In genomic region chr6:24527155-24528063, GRCm38 (mm10) we compare ENCODE assay signal across 8 mouse cellular contexts. TPM values are rescaled to one million over a fixed set of nuclear protein-coding genes. Genes with fewer than 3 reads are reported as not detected.
DNase-seq lines count a peak whose midpoint lies in the region; ATAC-seq and TF ChIP-seq lines count a peak whose summit lies in the region.

Gene Ndufa5, minus strand, starts transcription at chr6:24528013.

- peak within 1 kb of the TSS; percentile 73 for H3K4me2 ChIP-seq in heart, embryonic 15.5 days
- peak within 1 kb of the TSS; percentile 86 for H3K4me2 ChIP-seq in liver, embryonic 14.5 days (ENCODE audit: low read depth)
- H3K4me2 ChIP-seq in neural tube, embryonic 11.5 days (ENCODE audit: low read depth) = peak within 1 kb of the TSS; percentile 74
- peak within 1 kb of the TSS; percentile 88 for H3K4me2 ChIP-seq in stomach, postnatal 0 days (replicated peaks; ENCODE audit: low read depth)

- H3K9me3 ChIP-seq in forebrain, embryonic 10.5 days = no peaks in the 10 kb centered on the region
- H3K9me3 ChIP-seq in heart, embryonic 15.5 days (replicated peaks) = no peaks in the 10 kb centered on the region
- no peaks in the 10 kb centered on the region for H3K9me3 ChIP-seq in liver, embryonic 14.5 days (ENCODE audit: control insufficient read depth, low read length)
- H3K9me3 ChIP-seq in neural tube, embryonic 11.5 days (ENCODE audit: control insufficient read depth, low read length) = no peaks in the 10 kb centered on the region
- H3K9me3 ChIP-seq in stomach, postnatal 0 days (ENCODE audit: control insufficient read depth, low read length) = no peaks in the 10 kb centered on the region

- TF ChIP-seq EP300 in liver, embryonic 14.5 days (IDR thresholded peaks at IDR 0.05; ENCODE audit: low read depth) = no peak
- TF ChIP-seq EP300 in stomach, postnatal 0 days (optimal IDR thresholded peaks at IDR 0.05) = no peak

- WGBS in forebrain, embryonic 10.5 days = under 1% methylated on average over 53 of the region's 53 CpGs
- under 1% methylated on average over 53 of the region's 53 CpGs for WGBS in heart, embryonic 15.5 days
- WGBS in liver, embryonic 14.5 days (ENCODE audit: insufficient replicate concordance) = under 1% methylated on average over 53 of the region's 53 CpGs
- under 1% methylated on average over 53 of the region's 53 CpGs for WGBS in neural tube, embryonic 11.5 days
- WGBS in stomach, postnatal 0 days = under 1% methylated on average over 53 of the region's 53 CpGs

- H3K4me1 ChIP-seq in forebrain, embryonic 10.5 days = peaks cover 27% of the 10 kb centered on the region
- H3K4me1 ChIP-seq in heart, embryonic 15.5 days (replicated peaks) = peaks cover 36% of the 10 kb centered on the region
- peaks cover 5 to 16% of the 10 kb centered on the region in 2 experiments; a peak in 3 of 4 replicates for H3K4me1 ChIP-seq in liver, embryonic 14.5 days (replicated peaks; ENCODE audit: control insufficient read depth in 2 of 2, insufficient read depth in 2 of 2, low read length in 1 of 2)
- H3K4me1 ChIP-seq in neural tube, embryonic 11.5 days (ENCODE audit: control insufficient read depth, insufficient read depth, low read length) = no peaks in the 10 kb centered on the region; the same call in 1 of the 2 replicates
- peaks cover 4% of the 10 kb centered on the region for H3K4me1 ChIP-seq in stomach, postnatal 0 days (replicated peaks; ENCODE audit: control insufficient read depth, insufficient read depth)

- H3K4me3 ChIP-seq in forebrain, embryonic 10.5 days = peak within 1 kb of the TSS; percentile 82
- H3K4me3 ChIP-seq in heart, embryonic 15.5 days = peak within 1 kb of the TSS; percentile 66
- H3K4me3 ChIP-seq in liver, embryonic 14.5 days (ENCODE audit: insufficient read depth in 1 of 2, low read depth in 2 of 2, low read length in 2 of 2) = peak within 1 kb of the TSS; percentile 90 to 96
- peak within 1 kb of the TSS; percentile 60 for H3K4me3 ChIP-seq in neural tube, embryonic 11.5 days (ENCODE audit: low read depth, low read length)
- H3K4me3 ChIP-seq in stomach, postnatal 0 days (ENCODE audit: low read depth, low read length) = peak within 1 kb of the TSS; percentile 63

- peak; percentile 86 to 89 for DNase-seq in CD8-positive naive resting alpha-beta T cell, adult 2 months (ENCODE audit: low read depth in 2 of 2, low spot score in 2 of 2)
- peak; percentile 96 for DNase-seq in c-Kit-positive CD71-negative TER-119-negative erythroid progenitor cells, embryonic 14.5 days (ENCODE audit: low read depth)
- DNase-seq in forebrain, embryonic 10.5 days (ENCODE audit: extremely low spot score, low spot score) = peak; percentile 91
- DNase-seq in kidney, postnatal 25 days = peak; percentile 95 to 98
- DNase-seq in liver, embryonic 14.5 days (ENCODE audit: low read depth in 3 of 3, low spot score in 3 of 3) = peak; percentile 89 to 92 (median 91)
- peak; percentile 98 for DNase-seq in neural tube, embryonic 11.5 days (ENCODE audit: low spot score)
- peak; percentile 95 for DNase-seq in stomach, postnatal 0 days (ENCODE audit: low spot score)

- H3K27ac ChIP-seq in forebrain, embryonic 10.5 days = peak within 1 kb of the TSS; percentile 80
- H3K27ac ChIP-seq in heart, embryonic 15.5 days = peak within 1 kb of the TSS; percentile 72
- no peak within 1 kb of the TSS for H3K27ac ChIP-seq in liver, embryonic 14.5 days
- no peak within 1 kb of the TSS for H3K27ac ChIP-seq in neural tube, embryonic 11.5 days (ENCODE audit: low read depth, low read length)
- peak within 1 kb of the TSS; percentile 41; the same call in 1 of the 2 replicates for H3K27ac ChIP-seq in stomach, postnatal 0 days (replicated peaks)

- no peaks in the 10 kb centered on the region for H3K27me3 ChIP-seq in forebrain, embryonic 10.5 days (ENCODE audit: poor library complexity, severe bottlenecking)
- H3K27me3 ChIP-seq in heart, embryonic 15.5 days = no peaks in the 10 kb centered on the region
- no peaks in the 10 kb centered on the region for H3K27me3 ChIP-seq in liver, embryonic 14.5 days (ENCODE audit: control insufficient read depth, insufficient read depth, low read length)
- no peaks in the 10 kb centered on the region for H3K27me3 ChIP-seq in neural tube, embryonic 11.5 days (ENCODE audit: control insufficient read depth, insufficient read depth, low read length)
- no peaks in the 10 kb centered on the region for H3K27me3 ChIP-seq in stomach, postnatal 0 days (ENCODE audit: control insufficient read depth, insufficient read depth, low read length)

- no peak for TF ChIP-seq CTCF in liver, embryonic 14.5 days (IDR thresholded peaks at IDR 0.05; ENCODE audit: low read depth)
- peak; percentile 31; the same call in 1 of the 2 replicates for TF ChIP-seq CTCF in stomach, postnatal 0 days (IDR thresholded peaks at IDR 0.05; ENCODE audit: low read depth)

- peak within 1 kb of the TSS; percentile 72 for H3K9ac ChIP-seq in heart, embryonic 15.5 days
- peak within 1 kb of the TSS; percentile 83 for H3K9ac ChIP-seq in liver, embryonic 14.5 days (replicated peaks)
- H3K9ac ChIP-seq in neural tube, embryonic 11.5 days (ENCODE audit: low read length) = peak within 1 kb of the TSS; percentile 67
- H3K9ac ChIP-seq in stomach, postnatal 0 days (ENCODE audit: low read length) = peak within 1 kb of the TSS; percentile 72

- peaks cover 11% of the 10 kb centered on the region for H3K36me3 ChIP-seq in forebrain, embryonic 10.5 days (replicated peaks)
- peaks cover 8% of the 10 kb centered on the region for H3K36me3 ChIP-seq in heart, embryonic 15.5 days
- H3K36me3 ChIP-seq in liver, embryonic 14.5 days (replicated peaks; ENCODE audit: control insufficient read depth, insufficient read depth, low read depth) = no peaks in the 10 kb centered on the region; the same call in 1 of the 2 replicates
- H3K36me3 ChIP-seq in neural tube, embryonic 11.5 days (ENCODE audit: control insufficient read depth, insufficient read depth, low read length) = no peaks in the 10 kb centered on the region
- H3K36me3 ChIP-seq in stomach, postnatal 0 days (ENCODE audit: control insufficient read depth, insufficient read depth, low read length) = no peaks in the 10 kb centered on the region

- peak; percentile 98 for ATAC-seq in heart, embryonic 15.5 days (replicated peaks; ENCODE audit: insufficient number of reproducible peaks, insufficient read depth, low FRiP score, low read depth)
- ATAC-seq in liver, embryonic 14.5 days (ENCODE audit: insufficient read depth) = peak; percentile 98
- ATAC-seq in neural tube, embryonic 11.5 days (ENCODE audit: insufficient read depth, low FRiP score, low TSS enrichment) = peak; percentile 98
- peak; percentile 99 for ATAC-seq in stomach, postnatal 0 days (ENCODE audit: low FRiP score, low TSS enrichment)

RNA-seq across cellular contexts. Expression of gene Ndufa5, which starts in this region (rescaled TPM):
- 245 and 258 TPM in 2 replicates for polyA plus RNA-seq in forebrain, embryonic 10.5 days (2016; fragmentation: Nextera tagmentation; extraction: Ambion mirVana)
- 599 and 895 TPM in 2 replicates for polyA plus RNA-seq in heart, embryonic 15.5 days (2015; fragmentation: Nextera tagmentation; extraction: Ambion mirVana)
- polyA plus RNA-seq in liver, embryonic 14.5 days (2012; rRNA removed) = 5.2 and 18.6 TPM in 2 replicates
- 232 and 237 TPM in 2 replicates for polyA plus RNA-seq in liver, embryonic 14.5 days (2014; fragmentation: Nextera tagmentation; extraction: Ambion mirVana)
- polyA plus RNA-seq in neural tube, embryonic 11.5 days (2014; fragmentation: Nextera tagmentation; extraction: Ambion mirVana) = 275 and 289 TPM in 2 replicates
- 414 and 442 TPM in 2 replicates for polyA plus RNA-seq in stomach, postnatal 0 days (2015; fragmentation: Nextera tagmentation; extraction: Ambion mirVana)

Comparison
In these comparisons a context has a peak if more than half of its experiments do, and no peak if none do; other contexts are left out.
1. H3K27ac ChIP-seq: peak in forebrain, embryonic 10.5 days (single experiment), heart, embryonic 15.5 days (single experiment) and stomach, postnatal 0 days (single experiment); none in liver, embryonic 14.5 days (single experiment) and neural tube, embryonic 11.5 days (single experiment).
2. Peak in every context shown above with its lines, with median percentiles within 50 percentile points of each other: DNase-seq, H3K4me3 ChIP-seq, ATAC-seq, H3K4me2 ChIP-seq and H3K9ac ChIP-seq.